Mouse (Mus musculus) stomach, embryonic 16.5 days (tissue): ENCODE measurements around the gene Rbms1. TPM values are rescaled to one million over a fixed set of nuclear protein-coding genes. Genes with fewer than 3 reads are reported as not detected.

ENCODE experiments used
- ATAC-seq: fragments of 200-750 bp; cut with Nextera tagmentation; 2 replicates; pipeline ENCODE4 v1.8.0; 2017; ENCODE audit warnings: moderate number of reproducible peaks, moderate TSS enrichment; ENCODE audit not compliant: insufficient read depth, low FRiP score
- H3K27ac ChIP-seq: fragments of 300-500 bp; sonication (generic); 2 replicates; pipeline ENCODE4 v1.5.1; 2014; ENCODE audit warnings: low read length
- H3K27me3 ChIP-seq: fragments of 300-500 bp; sonication (generic); 2 replicates; pipeline ENCODE4 v1.6.1; 2014; ENCODE audit warnings: low read length, control low read depth, mixed read lengths; ENCODE audit not compliant: control insufficient read depth, insufficient read depth
- H3K36me3 ChIP-seq: fragments of 300-500 bp; sonication (generic); 2 replicates; pipeline ENCODE4 v1.6.1; 2014; ENCODE audit warnings: low read length; ENCODE audit not compliant: control insufficient read depth, insufficient read depth
- H3K4me1 ChIP-seq: fragments of 300-500 bp; sonication (generic); 2 replicates; pipeline ENCODE4 v1.6.1; 2014; ENCODE audit warnings: low read length, control low read depth, mixed read lengths; ENCODE audit not compliant: control insufficient read depth, insufficient read depth
- H3K4me2 ChIP-seq: fragments of 300-500 bp; sonication (generic); 2 replicates; pipeline ENCODE4 v1.6.1; 2014; ENCODE audit warnings: low read depth, low read length, mixed read lengths
- H3K4me3 ChIP-seq: fragments of 300-500 bp; sonication (generic); replicated peaks from 2 replicates; pipeline ENCODE4 v1.5.1; 2014; ENCODE audit warnings: mild to moderate bottlenecking, low read length
- H3K9ac ChIP-seq: fragments of 300-500 bp; sonication (generic); 2 replicates; pipeline ENCODE4 v1.6.1; 2014; ENCODE audit warnings: low read length
- H3K9me3 ChIP-seq: fragments of 300-500 bp; sonication (generic); replicated peaks from 2 replicates; pipeline ENCODE4 v1.6.1; 2016; ENCODE audit warnings: low read length, control low read depth; ENCODE audit not compliant: control insufficient read depth
- WGBS: fragments of 180-500 bp; shearing (Covaris S2); extraction: QIAGEN DNeasy Blood & Tissue Kit; methylation state at CpG from one replicate; pipeline ENCODE4 v1.1.7; 2014; 5-methylcytosine and 5-hydroxymethylcytosine counted together
- polyA plus RNA-seq: library from polyadenylated mRNA; unstranded; fragments of >200 nt; fragmentation: Nextera tagmentation; extraction: Ambion mirVana; gene quantifications from 2 replicates; pipeline ENCODE4 v1.2.1, GENCODE M21; 2015

Gene Rbms1
- polyA plus RNA-seq, 1 experiment from 2014 or later, result 110 TPM

- Histone ChIP-seq H3K4me1 (peaks cover 7% of the 10 kb centered on the region), H3K9ac (no peak overlapping the region), H3K36me3 (no peaks in the 10 kb centered on the region), H3K27ac (no peak overlapping the region), H3K4me2 (no peak overlapping the region), H3K27me3 (no peaks in the 10 kb centered on the region), H3K9me3 (no peaks in the 10 kb centered on the region), H3K4me3 (no peak overlapping the region)
- WGBS, result 40% methylated on average over 2 of the region's 2 CpGs
- no peak for ATAC-seq
Measured at GRCm38 (mm10) chr2:60818632-60819031, 144.4 kb downstream of the Rbms1 start.

GRCm38 (mm10) chr2:60816307-60816706, 146.7 kb downstream of the Rbms1 start:
- H3K9ac ChIP-seq, result no peak overlapping the region
- ATAC-seq, result no peak
- H3K4me3 ChIP-seq, result no peak overlapping the region
- H3K36me3 ChIP-seq, result no peaks in the 10 kb centered on the region
- no peak overlapping the region for H3K4me2 ChIP-seq
- H3K27ac ChIP-seq, result no peak overlapping the region
- peaks cover 11% of the 10 kb centered on the region for H3K4me1 ChIP-seq
- no peaks in the 10 kb centered on the region for H3K27me3 ChIP-seq
- WGBS, result 83% methylated on average over 2 of the region's 2 CpGs
- no peaks in the 10 kb centered on the region for H3K9me3 ChIP-seq

- Histone ChIP-seq H3K36me3 (no peaks in the 10 kb centered on the region), H3K9ac (no peak overlapping the region), H3K4me3 (no peak overlapping the region), H3K4me1 (peaks cover 18% of the 10 kb centered on the region), H3K27me3 (no peaks in the 10 kb centered on the region), H3K9me3 (no peaks in the 10 kb centered on the region), H3K4me2 (no peak overlapping the region), H3K27ac (no peak overlapping the region)
- no peak for ATAC-seq
- WGBS, result 58% methylated on average over 6 of the region's 6 CpGs
Measured at GRCm38 (mm10) chr2:60814788-60815187, 148.2 kb downstream of the Rbms1 start.

GRCm38 (mm10) chr2:60812949-60813348, 150.0 kb downstream of the Rbms1 start:
- no peaks in the 10 kb centered on the region for H3K36me3 ChIP-seq
- H3K27me3 ChIP-seq, result no peaks in the 10 kb centered on the region
- H3K4me3 ChIP-seq, result no peak overlapping the region
- no peaks in the 10 kb centered on the region for H3K9me3 ChIP-seq
- no peak overlapping the region for H3K4me2 ChIP-seq
- H3K9ac ChIP-seq, result no peak overlapping the region
- no peak overlapping the region for H3K27ac ChIP-seq
- 83% methylated on average over 12 of the region's 12 CpGs for WGBS
- no peak for ATAC-seq
- H3K4me1 ChIP-seq, result peaks cover 32% of the 10 kb centered on the region

GRCm38 (mm10) chr2:60810617-60811016, 152.4 kb downstream of the Rbms1 start:
- no peaks in the 10 kb centered on the region for H3K9me3 ChIP-seq
- no peaks in the 10 kb centered on the region for H3K36me3 ChIP-seq
- H3K27me3 ChIP-seq, result no peaks in the 10 kb centered on the region
- H3K27ac ChIP-seq, result no peak overlapping the region; the same call in none of the 2 replicates
- ATAC-seq, result peak; percentile 83; the same call in 1 of the 2 replicates
- no peak overlapping the region for H3K9ac ChIP-seq
- H3K4me1 ChIP-seq, result peaks cover 40% of the 10 kb centered on the region
- no peak overlapping the region for H3K4me3 ChIP-seq
- no peak overlapping the region for H3K4me2 ChIP-seq

GRCm38 (mm10) chr2:60809441-60809921, 153.5 kb downstream of the Rbms1 start:
- Histone ChIP-seq H3K4me1 (peaks cover 44% of the 10 kb centered on the region), H3K9ac (no peak overlapping the region), H3K27me3 (no peaks in the 10 kb centered on the region), H3K9me3 (no peaks in the 10 kb centered on the region), H3K4me3 (no peak overlapping the region), H3K27ac (peak overlapping the region; percentile 42; the same call in 1 of the 2 replicates), H3K36me3 (no peaks in the 10 kb centered on the region), H3K4me2 (no peak overlapping the region)
- 41% methylated on average over 7 of the region's 7 CpGs for WGBS
- ATAC-seq, result no peak

GRCm38 (mm10) chr2:60808822-60809221, 154.2 kb downstream of the Rbms1 start:
- peaks cover 45% of the 10 kb centered on the region for H3K4me1 ChIP-seq
- no peak overlapping the region for H3K9ac ChIP-seq
- ATAC-seq, result no peak
- H3K27ac ChIP-seq, result no peak overlapping the region; the same call in 1 of the 2 replicates
- no peak overlapping the region for H3K4me2 ChIP-seq
- H3K36me3 ChIP-seq, result no peaks in the 10 kb centered on the region
- H3K9me3 ChIP-seq, result no peaks in the 10 kb centered on the region
- WGBS, result 77% methylated on average over 6 of the region's 6 CpGs
- H3K27me3 ChIP-seq, result no peaks in the 10 kb centered on the region
- no peak overlapping the region for H3K4me3 ChIP-seq

GRCm38 (mm10) chr2:60807341-60808195, 155.4 kb downstream of the Rbms1 start:
- no peak overlapping the region for H3K4me3 ChIP-seq
- ATAC-seq, result no peak

GRCm38 (mm10) chr2:60804763-60805162, 158.2 kb downstream of the Rbms1 start:
- Histone ChIP-seq H3K4me1 (peaks cover 48% of the 10 kb centered on the region), H3K36me3 (no peaks in the 10 kb centered on the region), H3K4me3 (no peak overlapping the region), H3K9ac (no peak overlapping the region), H3K4me2 (no peak overlapping the region), H3K27ac (no peak overlapping the region), H3K9me3 (no peaks in the 10 kb centered on the region), H3K27me3 (no peaks in the 10 kb centered on the region)
- no peak for ATAC-seq
- WGBS, result 50% methylated on average over 7 of the region's 7 CpGs

More at GRCm38 (mm10) chr2:60807341-60808195, 155.4 kb downstream of the Rbms1 start:
- H3K27me3 ChIP-seq, result no peaks in the 10 kb centered on the region
- peaks cover 44% of the 10 kb centered on the region for H3K4me1 ChIP-seq
- no peaks in the 10 kb centered on the region for H3K9me3 ChIP-seq
- H3K4me2 ChIP-seq, result no peak overlapping the region
- H3K9ac ChIP-seq, result no peak overlapping the region
- no peaks in the 10 kb centered on the region for H3K36me3 ChIP-seq
- WGBS, result 47% methylated on average over 11 of the region's 11 CpGs
- peak overlapping the region; percentile 28 for H3K27ac ChIP-seq
